Mouse (Mus musculus): Measurements from ENCODE around the gene Nacc1.

- TF ChIP-seq POLR2A (IDR thresholded peaks at IDR 0.05; ENCODE audit: control insufficient read depth, extremely low read depth, insufficient read depth, low read length, poor library complexity) (no peak), CTCF (IDR thresholded peaks at IDR 0.05; ENCODE audit: borderline replicate concordance, control insufficient read depth, extremely low read depth, insufficient read depth, low read length, poor library complexity) (no peak)
Measured at GRCm38 (mm10) chr8:84708071-84708541, 20.4 kb upstream of the Nacc1 start.

Measured in thymus, adult 2 months (tissue).